Mouse (Mus musculus): Measurements from ENCODE around the gene Nrbp1.
A peak's percentile ranks its signal among the peaks of the same experiment; 100 is the strongest.
"Not testable (repeated sequence)": the region's sequence is repeated elsewhere in the genome, so short reads cannot be mapped to it uniquely, and the experiment has no call there.

The Nrbp1 gene

GRCm38 (mm10) chr5:31204421-31204820, 36.2 kb upstream of the Nrbp1 start:
- DNase-seq (ENCODE audit: low read depth, low spot score) = no peak

DNA sequence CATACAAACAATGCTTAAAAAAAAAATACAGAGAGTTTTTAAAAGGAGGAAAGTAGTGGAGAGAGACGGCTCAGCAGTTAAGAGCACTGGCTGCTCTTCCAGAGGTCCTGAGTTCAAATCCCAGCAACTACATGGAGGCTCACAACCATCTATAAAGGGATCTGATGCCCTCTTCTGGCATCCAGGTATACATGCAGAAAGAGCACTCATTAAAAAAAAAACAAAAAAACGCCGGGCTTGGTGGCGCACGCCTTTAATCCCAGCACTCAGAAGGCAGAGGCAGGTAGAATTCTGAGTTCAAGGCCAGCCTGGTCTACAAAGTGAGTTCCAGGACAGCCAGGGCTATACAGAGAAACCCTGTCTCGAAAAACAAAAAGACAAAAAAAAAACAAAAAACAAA, 24.1 kb upstream of the Nrbp1 start:
- not testable (repeated sequence) for DNase-seq (ENCODE audit: low read depth, low spot score)

GRCm38 (mm10) chr5:31218294-31218693, 22.4 kb upstream of the Nrbp1 start:
- peak; percentile 49 for DNase-seq (ENCODE audit: low read depth, low spot score)

DNA sequence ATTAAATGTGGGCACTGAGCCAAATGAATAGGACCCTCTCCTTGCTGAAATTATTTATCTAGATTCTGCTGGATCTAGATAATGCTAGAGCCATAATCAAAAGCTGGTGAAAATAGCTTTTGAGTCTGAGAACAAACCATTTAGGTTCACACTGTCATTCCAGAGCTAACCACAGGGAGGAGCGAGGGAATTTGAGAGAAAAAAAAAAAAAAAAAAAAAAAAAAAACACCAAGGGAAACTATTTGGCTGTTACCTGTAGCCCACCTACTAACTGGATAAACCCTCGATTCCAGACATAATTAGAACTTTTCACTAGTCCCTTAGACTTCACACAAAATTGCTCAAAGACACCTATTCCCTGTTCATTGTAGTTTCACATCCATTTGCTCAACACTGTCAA, 21.6 kb upstream of the Nrbp1 start:
- DNase-seq (ENCODE audit: low read depth, low spot score) = peak; percentile 55

GRCm38 (mm10) chr5:31219474-31219873, 21.2 kb upstream of the Nrbp1 start:
- no peak for DNase-seq (ENCODE audit: low read depth, low spot score)

GRCm38 (mm10) chr5:31219911-31220447, 20.7 kb upstream of the Nrbp1 start:
- DNase-seq (ENCODE audit: low read depth, low spot score) = peak; percentile 68

GRCm38 (mm10) chr5:31220448-31221303, 20.0 kb upstream of the Nrbp1 start, which contains the start of gene Ppm1g:
TSS of gene Ppm1g (minus strand) at chr5:31220687.
- DNase-seq (ENCODE audit: low read depth, low spot score) = peak; percentile 95

DNA sequence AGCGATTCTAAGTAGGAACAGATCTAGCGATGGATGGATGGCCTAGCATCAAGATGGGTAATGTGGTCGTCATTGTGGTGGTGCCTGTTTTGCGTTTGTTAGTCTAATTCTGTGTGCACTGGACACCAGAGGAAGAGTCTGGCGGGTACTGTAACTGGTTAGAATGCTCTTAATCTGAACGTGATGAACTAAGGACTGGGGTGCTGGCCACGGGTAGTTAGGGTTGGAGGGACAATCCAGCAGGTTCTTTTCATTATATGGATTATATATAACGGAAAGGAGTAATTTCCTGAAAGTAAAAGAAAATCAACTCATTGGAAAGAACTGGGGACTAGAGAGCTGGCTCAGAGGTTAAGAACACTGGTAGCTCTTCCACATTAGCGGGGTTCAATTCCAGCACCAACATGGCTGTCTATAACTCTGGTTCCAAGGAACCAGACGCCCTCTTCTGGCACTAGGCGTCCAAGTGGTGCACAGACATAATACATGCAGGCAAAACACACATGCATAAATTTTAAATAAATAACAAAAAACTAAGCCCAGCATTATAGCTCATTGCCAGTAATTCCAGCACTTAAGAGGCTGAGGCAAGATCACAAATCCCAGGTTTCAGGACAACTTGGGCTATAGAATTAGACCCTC, 19.2 kb upstream of the Nrbp1 start:
- DNase-seq (ENCODE audit: low read depth, low spot score) = peak; percentile 79

DNA sequence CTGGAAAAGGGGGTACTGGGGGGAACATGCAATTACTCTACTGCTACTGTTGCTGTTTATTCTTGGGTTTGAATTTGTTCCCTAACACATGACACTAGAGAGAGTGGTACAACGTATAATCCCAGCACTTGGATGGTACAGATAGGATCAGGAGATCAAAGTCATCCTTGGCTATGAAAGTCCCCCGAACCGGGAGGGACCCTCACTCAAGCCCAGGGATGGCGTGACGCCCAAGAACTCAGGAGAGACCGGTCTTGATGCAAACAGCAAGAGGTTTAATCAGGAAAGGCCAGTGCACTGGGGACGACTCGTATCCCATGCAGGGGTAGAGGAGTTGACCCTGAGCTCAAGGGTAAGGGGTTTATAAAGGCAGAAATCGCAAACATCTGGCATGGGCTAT, 18.0 kb upstream of the Nrbp1 start:
- no peak for DNase-seq (ENCODE audit: low read depth, low spot score)

GRCm38 (mm10) chr5:31226641-31227040, 14.0 kb upstream of the Nrbp1 start:
- no peak for DNase-seq (ENCODE audit: low read depth, low spot score)

DNA sequence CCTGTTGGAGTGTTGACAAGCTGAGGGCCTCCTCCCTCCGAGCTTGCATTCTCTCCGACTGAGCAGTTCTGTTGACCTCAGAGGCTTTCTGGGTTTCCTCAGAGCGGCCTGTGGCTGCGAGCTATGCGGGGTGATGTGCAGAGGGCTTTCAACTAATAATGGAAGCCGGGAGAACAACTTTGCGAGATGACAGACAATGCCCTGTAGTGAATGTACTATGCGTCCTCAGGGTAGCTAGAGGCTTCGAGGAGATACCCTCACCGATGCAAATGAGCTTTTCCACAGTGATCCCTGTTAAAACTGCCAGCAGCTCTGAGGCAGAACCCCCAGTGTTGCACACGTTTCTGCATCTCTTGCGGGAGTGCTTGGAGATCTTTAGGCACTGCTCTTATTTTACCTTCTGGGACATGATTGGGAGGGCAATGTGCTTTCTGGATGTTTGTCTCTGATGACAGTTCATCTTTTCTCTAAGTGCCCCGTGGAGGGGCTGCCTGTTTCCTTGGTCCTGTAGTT, 914 bp downstream of the Nrbp1 start:
- no peak for DNase-seq (ENCODE audit: low read depth, low spot score)

GRCm38 (mm10) chr5:31242191-31242590, 1.5 kb downstream of the Nrbp1 start:
- DNase-seq (ENCODE audit: low read depth, low spot score) = no peak

GRCm38 (mm10) chr5:31250716-31251115, 10.1 kb downstream of the Nrbp1 start:
- no peak for DNase-seq (ENCODE audit: low read depth, low spot score)

DNA sequence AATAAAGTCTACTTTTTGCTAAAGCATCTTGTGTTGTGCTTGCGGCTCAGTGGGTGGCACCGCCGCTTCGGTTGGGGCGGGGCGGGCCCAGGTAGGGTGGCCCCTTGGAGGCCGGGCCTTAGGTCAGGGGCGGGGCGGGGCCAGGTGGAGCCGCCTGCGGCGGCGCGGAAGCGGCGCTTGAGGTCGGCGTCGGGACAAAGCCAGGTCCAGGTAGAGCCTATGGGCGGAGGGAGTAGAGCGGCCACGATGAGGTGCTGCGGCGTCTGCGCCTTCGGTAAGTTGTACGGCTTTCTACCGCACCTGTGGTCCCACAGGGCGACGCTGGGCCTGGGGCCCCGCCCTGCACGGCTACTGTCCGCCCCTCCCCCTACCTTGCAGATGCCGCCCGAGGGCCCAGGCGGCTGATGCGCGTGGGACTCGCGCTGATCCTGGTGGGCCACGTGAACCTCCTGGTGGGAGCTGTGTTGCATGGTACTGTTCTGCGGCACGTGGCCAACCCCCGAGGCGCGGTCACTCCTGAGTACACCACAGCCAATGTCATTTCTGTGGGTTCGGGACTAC, 11.0 kb downstream of the Nrbp1 start, which contains the start of gene Krtcap3:
TSS of gene Krtcap3 (plus strand) at position 151 of the 561 bp plus-strand sequence.
- DNase-seq (ENCODE audit: low read depth, low spot score) = peak; percentile 67

GRCm38 (mm10) chr5:31252151-31252550, 11.5 kb downstream of the Nrbp1 start:
- no peak for DNase-seq (ENCODE audit: low read depth, low spot score)

DNA sequence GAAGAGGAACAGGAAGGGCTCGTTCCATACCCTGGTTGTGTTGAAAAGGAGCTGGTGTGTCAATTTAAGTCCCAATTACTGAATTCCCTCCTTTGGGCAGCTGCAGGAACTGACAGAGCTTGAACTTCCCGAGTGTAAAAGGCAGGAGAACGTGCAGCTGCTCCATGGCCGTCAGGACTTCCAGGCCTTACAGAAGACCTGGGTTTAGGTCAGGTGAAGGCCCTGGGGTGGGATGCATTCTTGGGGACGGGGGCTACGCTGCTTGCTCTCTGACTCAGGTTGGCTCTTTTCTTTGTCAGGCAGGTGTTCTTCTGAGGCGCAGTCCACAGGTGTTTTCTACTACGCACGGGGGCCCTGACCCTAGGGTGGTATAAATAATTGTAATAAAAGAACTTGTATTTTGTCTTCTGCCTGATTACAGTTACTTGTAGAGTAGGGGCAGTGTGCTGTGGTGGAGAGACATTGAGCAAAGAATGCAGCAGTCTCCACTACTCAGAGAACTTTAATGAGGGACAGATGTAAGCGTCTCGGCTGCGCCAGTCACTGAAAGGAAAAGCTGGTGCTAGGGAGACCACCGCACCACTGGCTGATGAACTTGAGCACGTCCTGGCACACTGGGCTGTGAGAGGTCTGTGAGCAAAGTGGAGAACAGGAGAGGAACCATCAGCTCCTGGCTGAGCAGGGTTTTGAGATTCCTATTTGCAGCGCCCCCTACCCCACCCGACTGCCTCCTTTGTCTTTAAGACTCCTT, 12.3 kb downstream of the Nrbp1 start:
- peak; percentile 26 for DNase-seq (ENCODE audit: low read depth, low spot score)

DNA sequence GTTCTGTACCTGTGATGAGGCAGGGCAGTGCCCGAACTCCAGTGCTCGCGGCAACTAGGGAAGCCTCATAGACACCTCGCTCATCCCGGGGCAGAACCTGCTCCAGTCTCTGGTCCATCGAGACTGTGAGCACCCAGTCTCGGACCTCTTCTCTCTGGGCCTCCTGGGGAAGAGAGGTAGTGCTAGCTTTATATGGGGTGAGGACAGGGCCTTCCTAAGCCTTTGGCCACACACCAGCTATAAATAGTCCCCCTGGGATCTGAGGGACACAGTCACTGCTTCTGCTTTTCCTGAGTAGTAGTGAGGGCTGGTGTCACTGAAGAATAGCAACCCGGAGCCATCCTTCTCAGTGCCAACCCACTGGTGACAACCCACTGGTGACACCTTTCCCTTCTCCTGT, 13.1 kb downstream of the Nrbp1 start:
- no peak for DNase-seq (ENCODE audit: low read depth, low spot score)

- DNase-seq (ENCODE audit: low read depth, low spot score) = peak; percentile 48
These were observed 13.8 kb downstream of the Nrbp1 start for GRCm38 (mm10) chr5:31254452-31254851.

DNA sequence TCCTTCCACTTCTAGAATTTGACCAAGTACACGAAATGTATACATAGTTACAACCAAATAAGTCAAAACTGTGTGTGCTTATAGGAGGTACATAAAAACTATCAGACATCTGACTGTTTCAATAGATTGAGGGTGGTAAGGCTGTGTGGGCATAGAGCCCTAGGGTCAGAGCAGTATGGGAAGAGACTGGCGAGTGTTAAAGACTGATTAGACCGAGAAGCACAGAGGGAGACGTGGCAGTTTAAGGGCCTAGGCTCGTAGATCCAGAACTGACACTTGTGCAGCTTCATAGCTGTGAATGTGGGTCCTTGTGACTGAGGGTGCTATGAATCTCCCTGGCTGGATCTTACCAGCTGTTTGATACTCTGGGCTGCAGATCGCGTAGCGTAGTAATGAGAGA, 14.2 kb downstream of the Nrbp1 start:
- DNase-seq (ENCODE audit: low read depth, low spot score) = no peak

- no peak for DNase-seq (ENCODE audit: low read depth, low spot score)
These were observed 14.7 kb downstream of the Nrbp1 start for GRCm38 (mm10) chr5:31255381-31255780.

- no peak for DNase-seq (ENCODE audit: low read depth, low spot score)
These were observed 15.3 kb downstream of the Nrbp1 start for GRCm38 (mm10) chr5:31255971-31256370.

Measured in ES-CJ7 (cell line).